Mouse (Mus musculus): ENCODE results near the gene Fabp7.

- no peak for TF ChIP-seq POLR2A (IDR thresholded peaks at IDR 0.05; ENCODE audit: insufficient read depth, low read depth, low read length)
- no peak for TF ChIP-seq CTCF (IDR thresholded peaks at IDR 0.05; ENCODE audit: insufficient read depth, low read depth, low read length)
These were observed 25.7 kb upstream of the Fabp7 start for GRCm38 (mm10) chr10:57758999-57759398.

Measured in olfactory bulb, adult 2 months (tissue).